Mouse (Mus musculus) C2C12 (cell line): ENCODE measurements around the gene Cog4.

ENCODE experiments used
- CEBPB ChIP-seq: IDR thresholded peaks from one replicate; pipeline ENCODE4 v1.6.1; 2011; ENCODE audit warnings: low read depth, mild to moderate bottlenecking, control low read depth, moderate library complexity
- CTCF ChIP-seq: IDR thresholded peaks from one replicate; pipeline ENCODE4 v1.5.1; 2011; ENCODE audit not compliant: control insufficient read depth, insufficient read depth, insufficient read length
- FOSL1 ChIP-seq: IDR thresholded peaks from one replicate; pipeline ENCODE4 v1.8.0; 2011; ENCODE audit warnings: mild to moderate bottlenecking, low read length; ENCODE audit not compliant: poor library complexity, insufficient read depth, severe bottlenecking
- MAX ChIP-seq: IDR thresholded peaks from one replicate; pipeline ENCODE4 v1.6.1; 2011; ENCODE audit warnings: mild to moderate bottlenecking, control low read depth
- MYOD1 ChIP-seq: IDR thresholded peaks from one replicate; pipeline ENCODE4 v1.6.1; 2011; ENCODE audit warnings: low read depth; ENCODE audit not compliant: control insufficient read depth, insufficient read length
- USF1 ChIP-seq: IDR thresholded peaks from one replicate; pipeline ENCODE4 v1.6.1; 2011; ENCODE audit warnings: low read depth, mild to moderate bottlenecking, control low read depth, moderate library complexity

- TF ChIP-seq CTCF (no peak), MAX (no peak), CEBPB (no peak), USF1 (no peak), MYOD1 (no peak), FOSL1 (no peak)
Measured at GRCm38 (mm10) chr8:110820257-110820656, 26.1 kb upstream of the Cog4 start.
